Mouse (Mus musculus) cerebellum, postnatal 25 days (tissue): ENCODE measurements around the gene Kcnb1.
A peak's percentile ranks its signal among the peaks of the same experiment; 100 is the strongest.

ENCODE experiments used
- DNase-seq, 2 experiments: peaks; one replicate each; pipeline ENCODE4 v3.0.0; 2021; ENCODE audit warnings: mixed read lengths in 2 of 2

The Kcnb1 gene

GRCm38 (mm10) chr2:167190076-167190399 is at the start of gene Kcnb1:
Gene Kcnb1 (minus strand): TSS chr2:167190155.
- peak; percentile 69 to 81 for DNase-seq

GRCm38 (mm10) chr2:167239262-167239661 is 49.3 kb upstream of the Kcnb1 start:
- no peak for DNase-seq

GRCm38 (mm10) chr2:167237224-167237623 is 47.3 kb upstream of the Kcnb1 start:
- no peak for DNase-seq

GRCm38 (mm10) chr2:167236174-167236573 is 46.2 kb upstream of the Kcnb1 start:
- no peak for DNase-seq

- peak in 1 of 2 experiments; percentile 37 for DNase-seq
Measured at GRCm38 (mm10) chr2:167235338-167236018, 45.5 kb upstream of the Kcnb1 start.

GRCm38 (mm10) chr2:167233771-167234170 is 43.8 kb upstream of the Kcnb1 start:
- no peak for DNase-seq

- no peak for DNase-seq
Measured at GRCm38 (mm10) chr2:167233009-167233335, 43.0 kb upstream of the Kcnb1 start.

GRCm38 (mm10) chr2:167232132-167233008 is 42.4 kb upstream of the Kcnb1 start:
- peak; percentile 68 to 77 for DNase-seq

- DNase-seq, result no peak
Measured at GRCm38 (mm10) chr2:167230554-167230953, 40.6 kb upstream of the Kcnb1 start.

GRCm38 (mm10) chr2:167224937-167225336 is 35.0 kb upstream of the Kcnb1 start:
- DNase-seq, result no peak

- DNase-seq, result no peak
Measured at GRCm38 (mm10) chr2:167224194-167224593, 34.2 kb upstream of the Kcnb1 start.

GRCm38 (mm10) chr2:167222152-167222551 is 32.2 kb upstream of the Kcnb1 start:
- DNase-seq, result peak; percentile 81 to 84

GRCm38 (mm10) chr2:167221159-167221845 is 31.3 kb upstream of the Kcnb1 start:
- no peak for DNase-seq

GRCm38 (mm10) chr2:167220736-167221135 is 30.8 kb upstream of the Kcnb1 start:
- no peak for DNase-seq

- peak; percentile 88 to 93 for DNase-seq
Measured at GRCm38 (mm10) chr2:167219154-167219775, 29.3 kb upstream of the Kcnb1 start.

GRCm38 (mm10) chr2:167213666-167214065 is 23.7 kb upstream of the Kcnb1 start:
- no peak for DNase-seq

- DNase-seq, result no peak
Measured at GRCm38 (mm10) chr2:167213076-167213475, 23.1 kb upstream of the Kcnb1 start.

GRCm38 (mm10) chr2:167212551-167212950 is 22.6 kb upstream of the Kcnb1 start:
- no peak for DNase-seq

- DNase-seq, result no peak
Measured at GRCm38 (mm10) chr2:167212089-167212488, 22.1 kb upstream of the Kcnb1 start.

- peak; percentile 91 to 94 for DNase-seq
Measured at GRCm38 (mm10) chr2:167209900-167210299, 19.9 kb upstream of the Kcnb1 start.

GRCm38 (mm10) chr2:167208984-167209383 is 19.0 kb upstream of the Kcnb1 start:
- no peak for DNase-seq

GRCm38 (mm10) chr2:167205918-167206629 is 16.1 kb upstream of the Kcnb1 start:
- DNase-seq, result no peak
